Mouse (Mus musculus) E14TG2a.4 (cell line): ENCODE measurements around the gene Dot1l.

Source experiments
- CTCF ChIP-seq: conservative IDR thresholded peaks from 2 replicates; pipeline ENCODE4 v1.5.1; 2014; ENCODE audit warnings: low read length
- NANOG ChIP-seq: IDR thresholded peaks from 2 replicates; pipeline ENCODE4 v1.6.1; 2014; ENCODE audit warnings: borderline replicate concordance, low read length, mixed read lengths
- POU5F1 ChIP-seq: IDR thresholded peaks from 2 replicates; pipeline ENCODE4 v1.6.1; 2014; ENCODE audit warnings: low read length, borderline replicate concordance

DNA sequence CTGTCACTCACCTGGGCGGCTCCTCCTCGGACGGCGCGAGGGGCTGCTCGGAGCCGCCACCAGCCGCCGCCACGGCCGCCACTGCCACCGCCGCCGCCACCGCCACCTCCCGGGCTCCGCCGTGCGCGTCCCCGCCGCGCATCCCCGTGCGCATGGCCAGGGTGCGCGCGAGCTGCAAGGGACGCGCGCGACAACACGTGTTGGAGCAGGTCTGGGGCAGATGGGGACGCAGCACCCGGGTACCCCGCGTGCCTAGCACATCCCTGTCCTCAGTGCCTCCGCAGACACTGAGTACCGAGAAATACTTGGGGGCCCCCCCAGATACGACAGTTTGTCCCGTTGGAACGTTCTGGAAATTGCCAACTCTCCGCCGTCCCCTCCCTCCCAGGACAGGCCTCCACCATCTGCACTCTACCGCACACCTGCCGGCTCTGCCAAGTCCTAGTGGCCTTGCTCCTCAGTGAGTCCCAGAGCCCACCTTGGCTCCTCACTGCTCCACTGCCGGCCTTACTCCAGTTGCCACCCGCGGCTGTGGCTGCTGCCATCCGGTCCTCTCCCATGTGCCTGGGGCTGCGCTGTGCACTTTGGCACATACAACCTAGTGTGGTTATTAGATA, 89.0 kb downstream of the Dot1l start, which contains the start of gene Lingo3:
- no peak for TF ChIP-seq NANOG
- TF ChIP-seq CTCF, result no peak
- no peak for TF ChIP-seq POU5F1
